Mouse (Mus musculus) neutrophil, adult 59 days (primary cell): ENCODE data around the gene Akr1c13. TPM values are rescaled to one million over a fixed set of nuclear protein-coding genes. Genes with fewer than 3 reads are reported as not detected.

Source experiments
- total RNA-seq, 2 experiments: library from RNA; stranded (reverse); gene quantifications; 1 replicate in 1 of 2; 2 replicates in 1 of 2; pipeline ENCODE4 v1.2.4; 2023

The Akr1c13 gene
- total RNA-seq = 1 to 10 TPM; 6.7 to 9.7 TPM

DNA sequence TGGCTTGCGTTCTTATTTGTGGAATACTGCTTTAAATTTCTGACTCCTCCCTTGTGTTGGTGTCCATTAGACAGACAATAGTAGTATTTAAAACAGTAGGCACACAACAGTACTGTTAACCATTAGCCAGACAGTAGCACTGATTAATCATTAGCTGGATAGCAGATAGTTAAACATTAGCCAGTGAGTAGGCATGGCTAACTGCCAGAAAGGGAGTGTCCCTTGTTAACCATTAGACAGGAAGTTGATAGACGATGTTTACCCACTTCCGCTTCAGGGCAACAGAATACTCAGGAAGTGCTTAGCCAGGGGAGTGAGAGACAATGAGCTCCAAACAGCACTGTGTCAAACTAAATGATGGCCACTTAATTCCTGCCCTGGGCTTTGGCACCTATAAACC, at the start of gene Akr1c13:
Akr1c13 (plus strand) TSS at position 247 of the 400 bp plus-strand sequence.

DNA sequence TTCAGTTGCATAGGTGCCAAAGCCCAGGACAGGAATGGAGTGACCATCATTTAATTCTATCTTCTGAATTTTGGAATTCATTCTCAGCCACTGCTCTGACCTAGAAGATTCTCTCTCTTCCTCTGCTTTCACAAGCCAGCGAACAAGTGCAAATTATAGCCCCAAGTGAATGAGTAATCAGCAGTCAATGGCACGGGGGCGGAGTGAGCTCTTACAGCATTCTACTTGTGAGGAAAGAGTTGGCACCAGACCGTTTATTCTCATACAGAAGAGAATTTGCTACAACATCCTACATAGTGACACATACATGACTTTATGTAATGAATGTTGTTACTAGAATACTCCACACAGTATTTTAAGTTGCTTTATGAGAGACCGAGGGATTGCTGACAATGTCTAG, 40.4 kb upstream of the Akr1c13 start, which contains the start of gene Akr1c18:
Akr1c18 (minus strand) TSS at position 137 of the 400 bp plus-strand sequence.

DNA sequence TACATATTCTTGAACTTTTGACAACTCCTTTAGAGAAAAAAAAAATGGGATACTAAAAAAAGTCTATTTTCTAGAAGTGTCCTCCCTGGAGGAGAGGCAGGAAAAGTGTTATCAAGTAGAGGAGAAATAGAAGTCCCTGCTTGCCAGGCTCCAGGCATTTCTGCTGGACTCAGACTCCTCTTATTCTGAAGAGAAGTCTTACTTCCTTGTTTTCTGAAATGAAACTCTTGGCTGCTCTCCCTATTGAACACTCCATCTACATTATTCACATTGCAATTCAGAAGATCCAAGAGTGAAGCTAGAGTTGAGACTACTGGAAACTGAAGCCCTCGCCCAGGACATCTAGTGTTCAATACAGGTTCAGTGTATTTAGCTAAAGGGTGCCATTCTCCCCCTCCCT, 37.5 kb downstream of the Akr1c13 start, which contains the start of gene Akr1c19:
Akr1c19 (plus strand) TSS at position 260 of the 400 bp plus-strand sequence.

Other genes with a start within 250 kb of the Akr1c13 start
- gene Ucn3, start 245.8 kb upstream of the Akr1c13 start, total RNA-seq = not detected
- gene Akr1c14, start 142.1 kb upstream of the Akr1c13 start, total RNA-seq = not detected
- gene Akr1c18, start 40.5 kb upstream of the Akr1c13 start, total RNA-seq = 1 to 10 TPM in 1 of 2 experiments, under 1 TPM in 1; 0.78 to 1.0 TPM
- not detected for gene Akr1c19, start 37.5 kb downstream of the Akr1c13 start, total RNA-seq
- gene Akr1c12, start 88.3 kb downstream of the Akr1c13 start, total RNA-seq = not detected
- gene Akr1c6, start 243.2 kb downstream of the Akr1c13 start, total RNA-seq = not detected